Mouse (Mus musculus) left cerebral cortex, adult 18-20 months (tissue): ENCODE measurements around the gene Itm2b. TPM values are rescaled to one million over a fixed set of nuclear protein-coding genes. Genes with fewer than 3 reads are reported as not detected.
A peak's percentile ranks its signal among the peaks of the same experiment; 100 is the strongest.

Experiments
- DNase-seq, 2 experiments: peaks; one replicate each; pipeline ENCODE4 v3.0.0; 2021 to 2022; ENCODE audit warnings: low spot score in 2 of 2, mixed read lengths in 1 of 2
- total RNA-seq, 2 experiments: library from RNA; stranded (reverse); gene quantifications; 2 replicates each; pipeline ENCODE4 v1.2.3; 2021

Itm2b gene
- total RNA-seq, 2 experiments from 2014 or later: 780 to 834 TPM

DNA sequence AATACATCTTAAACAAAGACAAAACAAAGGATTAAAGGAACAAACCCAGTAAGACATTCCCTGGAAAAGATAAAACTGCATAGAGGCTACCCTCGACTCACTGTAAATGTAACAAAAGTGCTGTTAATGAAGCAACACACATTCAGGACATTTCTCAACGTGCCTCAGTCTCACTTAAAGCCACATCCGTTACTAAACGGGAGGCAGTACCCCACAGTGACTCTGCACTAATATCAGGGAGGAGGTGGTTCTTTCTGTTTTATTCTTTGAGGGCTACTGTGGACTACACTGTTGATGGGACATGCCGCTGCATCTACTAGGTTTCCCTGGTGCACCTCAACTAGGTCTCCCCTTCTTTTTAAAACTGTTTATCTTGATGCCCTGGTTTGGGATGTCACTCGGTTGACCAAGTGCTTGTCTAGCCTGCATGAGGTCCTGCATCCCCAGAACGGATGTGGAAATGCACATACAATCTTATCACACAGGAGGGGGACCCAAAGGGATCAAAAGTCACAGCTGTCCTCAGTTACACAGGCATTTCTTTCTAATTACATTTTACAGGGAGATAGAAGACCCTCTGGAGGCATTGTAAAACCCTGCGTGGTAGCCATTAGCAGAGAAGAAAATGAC lies 13.4 kb upstream of the Itm2b start:
- DNase-seq: no peak

DNA sequence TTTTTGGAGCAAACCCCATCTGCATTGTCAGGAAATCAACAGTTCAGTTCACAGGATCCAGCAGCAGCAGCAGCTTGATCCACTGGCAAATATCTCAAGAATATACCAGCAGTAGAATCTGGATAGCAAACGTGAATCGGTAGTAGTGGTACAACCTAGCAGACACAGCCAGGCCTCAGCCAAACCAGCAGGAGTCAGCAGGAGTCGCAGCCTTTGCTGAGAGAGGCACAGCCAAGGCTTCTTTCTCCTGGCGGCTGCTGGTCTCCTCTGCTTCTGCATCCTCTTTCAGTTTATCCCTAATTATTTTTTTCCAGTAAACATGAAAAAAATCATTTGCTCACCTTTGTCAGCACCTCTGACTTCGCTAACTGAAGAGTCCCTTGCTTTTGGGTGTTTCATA lies 10.7 kb upstream of the Itm2b start:
- no peak for DNase-seq

DNA sequence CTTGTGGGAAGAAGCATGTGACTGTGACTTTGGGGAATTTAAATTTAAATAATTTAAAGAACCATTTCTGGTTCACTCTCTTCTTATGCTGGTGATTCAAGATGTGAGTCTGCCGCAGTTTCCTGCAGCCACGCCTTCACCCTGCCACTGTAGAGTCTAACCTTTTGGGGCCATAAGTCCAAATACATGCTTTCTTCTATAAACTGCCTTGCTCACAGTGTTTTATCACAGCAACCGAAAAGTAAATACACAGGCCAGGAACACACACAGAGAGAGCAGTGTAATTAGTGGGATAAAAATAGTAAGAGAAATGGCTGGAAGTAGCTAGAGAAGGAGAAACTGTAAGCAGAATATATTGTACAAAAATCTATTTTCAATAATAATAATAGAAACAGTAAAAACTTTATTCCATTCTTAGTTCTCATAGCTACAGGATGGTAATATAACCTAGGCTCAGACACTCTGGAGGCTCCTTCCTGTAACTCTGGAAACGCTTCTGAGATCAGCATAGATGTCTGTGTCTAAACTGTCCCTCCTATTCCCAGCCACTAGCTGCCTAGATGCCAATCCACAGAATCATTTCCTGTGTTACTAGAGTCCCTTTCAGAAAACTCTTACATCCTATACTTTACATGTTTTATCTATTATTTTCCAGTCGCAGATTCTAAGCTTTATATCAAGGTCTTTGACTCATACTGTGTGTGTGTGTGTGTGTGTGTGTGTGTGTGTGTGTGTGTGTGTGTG lies 9.3 kb upstream of the Itm2b start:
- DNase-seq: no peak

DNA sequence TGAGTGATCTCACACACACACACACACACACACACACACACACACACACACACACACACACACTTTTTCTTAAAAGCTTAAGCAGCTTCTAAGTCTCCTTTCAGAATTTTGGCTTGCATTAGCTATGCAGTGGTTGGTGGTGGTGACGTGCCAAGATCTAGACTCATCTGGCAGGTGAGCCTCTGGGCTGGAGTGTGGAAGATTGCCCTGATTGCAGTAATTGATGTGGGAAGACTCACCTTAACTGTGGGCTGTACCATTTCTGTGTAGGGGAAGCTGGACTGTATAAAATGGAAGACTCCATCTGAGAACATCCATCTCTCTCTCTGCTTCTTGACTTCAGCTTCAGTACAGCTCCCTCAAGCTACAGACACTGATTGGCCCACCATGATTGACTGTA lies 6.4 kb upstream of the Itm2b start:
- no peak for DNase-seq

DNA sequence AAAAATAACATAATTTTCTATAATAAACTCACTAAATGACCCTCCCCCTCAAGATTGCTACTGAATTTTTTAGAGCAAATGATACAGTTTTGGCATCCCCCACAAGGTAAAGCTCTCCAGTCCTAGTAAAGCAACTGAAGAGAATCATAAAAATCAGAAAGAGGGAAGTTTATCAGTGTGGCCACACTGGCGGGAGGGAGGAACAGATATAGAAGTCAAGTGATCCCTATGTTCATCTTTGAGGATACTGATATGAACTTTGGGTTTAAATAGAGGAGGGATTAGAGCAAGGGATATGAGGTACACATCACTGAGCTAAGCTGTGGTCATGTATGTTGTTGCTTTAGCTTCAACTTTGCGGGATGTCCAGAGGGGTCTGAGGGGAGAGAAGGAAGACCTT lies 5.1 kb upstream of the Itm2b start:
- no peak for DNase-seq

DNA sequence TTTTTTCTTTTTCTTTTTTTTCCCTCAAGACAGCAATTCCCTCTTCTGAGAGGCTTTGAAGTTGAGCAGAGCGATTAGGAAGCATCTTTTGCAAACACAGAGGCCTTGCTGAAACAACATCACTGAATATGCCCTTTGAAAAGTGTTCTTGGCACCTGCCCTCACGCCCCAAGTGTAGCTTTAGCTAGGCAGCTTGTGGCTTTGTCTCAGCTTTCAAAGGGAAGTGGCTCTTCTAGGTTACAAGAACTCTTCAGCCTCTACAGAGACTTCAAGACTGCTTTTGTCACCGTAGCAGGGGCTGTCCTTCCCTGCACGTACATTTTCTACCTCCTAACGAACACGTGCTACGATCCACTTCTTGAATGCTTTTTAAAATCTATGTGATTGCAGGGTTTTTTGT lies 4.0 kb upstream of the Itm2b start:
- no peak for DNase-seq

DNA sequence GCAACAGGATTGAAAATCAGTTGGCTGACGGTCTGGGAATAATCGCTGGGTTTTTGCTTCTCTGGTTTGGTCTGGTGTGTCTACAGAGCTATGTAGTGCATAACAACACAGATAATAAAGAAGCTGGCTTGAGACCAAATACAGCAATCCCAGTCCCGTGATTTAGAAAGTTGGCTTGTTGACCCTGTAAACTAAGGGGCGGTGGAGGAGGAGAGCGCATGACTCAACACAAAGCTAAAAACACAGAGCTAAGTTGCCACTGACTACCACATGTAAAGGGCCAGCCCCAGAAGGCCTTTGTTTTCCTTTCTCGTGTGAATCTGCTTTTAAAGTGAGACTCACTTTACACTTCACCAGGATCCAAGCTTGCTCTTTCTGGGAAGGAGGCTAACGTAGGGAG lies 3.5 kb upstream of the Itm2b start:
- DNase-seq: no peak

DNA sequence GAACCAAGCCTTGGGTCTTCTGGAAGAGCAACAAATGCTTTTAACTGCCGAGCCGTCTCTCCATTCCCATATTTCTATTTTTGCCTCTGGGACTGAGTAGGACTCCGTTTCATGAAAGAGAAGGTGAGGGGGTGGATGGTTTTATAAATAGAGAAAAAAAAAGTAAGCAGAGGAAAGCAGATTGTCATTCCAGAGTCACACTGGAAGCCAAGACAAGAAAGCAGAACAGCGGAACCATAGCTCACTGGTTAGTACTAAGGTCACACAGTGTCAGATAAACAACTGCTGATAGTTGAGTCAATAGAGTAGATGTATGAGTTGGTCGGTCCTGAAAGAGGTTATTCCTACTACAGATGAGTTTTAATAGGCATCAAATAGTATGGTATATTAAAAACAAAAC lies 1.4 kb upstream of the Itm2b start:
- no peak for DNase-seq

DNA sequence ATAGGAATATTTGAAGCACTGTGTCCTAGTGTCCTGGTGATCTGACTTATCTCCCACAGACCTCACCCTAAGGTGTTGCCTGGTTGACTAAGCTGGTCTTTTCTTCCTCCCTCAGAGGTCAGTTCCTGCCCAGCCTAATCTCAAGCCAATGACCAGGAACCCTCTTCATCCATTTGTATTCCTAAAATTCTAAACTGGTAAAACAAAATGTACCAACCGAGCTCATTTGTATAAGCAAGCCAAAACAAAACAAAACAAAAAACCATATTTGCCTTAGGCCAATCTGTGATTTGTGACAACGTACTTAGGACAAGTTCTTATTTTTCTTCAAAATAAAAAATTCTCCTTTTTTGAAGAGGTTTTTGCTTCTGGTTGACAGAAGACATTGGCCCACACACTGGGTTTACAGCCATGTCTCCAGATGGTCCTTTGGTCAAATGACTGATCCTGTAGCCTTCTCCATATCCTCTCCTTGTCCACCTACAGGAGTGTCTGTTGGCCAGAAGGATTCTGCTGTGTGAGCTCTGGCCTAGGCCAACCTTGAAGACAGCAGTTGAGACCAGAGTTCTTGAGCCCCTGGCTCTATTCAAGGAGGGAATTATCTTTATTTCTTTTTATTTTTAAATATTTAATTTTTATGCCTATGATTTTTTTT lies 758 bp upstream of the Itm2b start:
- DNase-seq: no peak

DNA sequence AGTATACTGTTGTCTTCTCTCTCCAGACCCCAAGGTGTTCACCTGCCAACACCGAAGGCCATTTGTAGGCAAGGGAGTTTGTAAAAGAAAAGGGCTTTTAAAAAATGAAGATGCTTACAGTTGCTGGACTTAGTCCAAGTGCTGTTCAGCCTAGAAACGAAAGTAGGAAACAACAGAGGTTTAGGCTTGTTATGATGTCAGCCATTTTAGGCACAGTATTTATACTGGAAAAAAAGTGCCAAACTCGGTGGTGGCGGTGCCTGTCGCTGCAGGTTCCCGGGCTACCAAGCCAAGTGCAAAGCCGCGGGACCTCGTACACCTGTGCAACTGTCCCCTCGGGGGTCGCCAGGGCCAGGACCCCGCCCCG lies 560 bp downstream of the Itm2b start:
- no peak for DNase-seq

DNA sequence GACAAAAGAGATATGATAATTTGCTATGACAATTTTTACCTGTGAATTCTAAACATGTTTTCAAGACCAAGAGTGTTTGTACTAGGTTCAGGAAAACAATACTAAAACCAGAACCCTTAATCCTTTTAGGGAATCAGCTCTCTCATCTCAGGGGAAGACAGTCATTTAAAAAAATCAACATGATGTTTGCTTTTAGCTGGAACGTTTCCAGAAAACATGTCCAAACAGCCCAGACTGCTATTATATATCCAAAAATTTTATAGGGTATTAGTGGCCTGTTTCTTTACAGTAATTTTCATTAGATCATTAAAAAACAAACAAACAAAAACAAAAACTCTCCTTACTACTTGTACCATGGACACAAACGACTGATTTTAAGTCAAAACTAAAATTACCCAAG lies 1.3 kb downstream of the Itm2b start:
- DNase-seq: no peak

DNA sequence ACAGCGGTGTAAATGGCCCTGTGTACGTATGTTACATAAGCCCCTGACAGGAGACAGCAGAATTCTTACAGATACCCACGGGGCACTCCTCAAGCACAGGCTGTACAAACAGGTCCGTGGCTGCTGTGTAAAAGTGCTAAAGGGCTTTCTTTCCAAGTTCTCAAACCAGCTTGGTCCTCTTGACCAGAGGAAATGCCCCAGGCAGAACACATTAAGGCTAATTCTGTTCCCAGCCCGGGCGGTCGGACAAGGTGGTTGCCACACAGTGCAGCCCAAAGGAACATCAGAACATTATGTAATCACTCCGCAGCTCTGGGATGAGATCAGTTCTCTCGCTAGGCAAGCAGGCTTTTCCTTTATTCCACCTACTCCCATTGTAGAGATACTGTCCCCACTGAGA lies 2.4 kb downstream of the Itm2b start:
- peak; percentile 70 to 76 for DNase-seq

DNA sequence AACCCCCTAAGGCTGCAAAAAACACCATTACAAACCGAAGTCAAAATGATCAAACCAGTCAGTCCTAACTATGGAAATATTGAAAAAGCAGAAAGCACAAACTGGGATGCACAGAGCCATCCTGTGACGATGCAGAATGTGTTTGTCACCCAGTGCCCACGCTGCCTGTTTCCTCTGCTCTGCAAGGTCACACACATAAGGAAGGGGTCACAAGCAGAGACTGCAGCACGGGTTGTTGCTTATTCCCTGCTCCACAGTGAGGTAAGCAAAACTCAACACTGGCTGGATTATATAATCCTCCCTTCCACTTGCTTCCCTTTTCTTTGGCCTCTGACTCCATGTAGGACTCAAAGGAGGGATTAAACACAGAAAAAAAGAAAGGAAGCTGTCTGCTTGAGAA lies 3.5 kb downstream of the Itm2b start:
- DNase-seq: no peak

DNA sequence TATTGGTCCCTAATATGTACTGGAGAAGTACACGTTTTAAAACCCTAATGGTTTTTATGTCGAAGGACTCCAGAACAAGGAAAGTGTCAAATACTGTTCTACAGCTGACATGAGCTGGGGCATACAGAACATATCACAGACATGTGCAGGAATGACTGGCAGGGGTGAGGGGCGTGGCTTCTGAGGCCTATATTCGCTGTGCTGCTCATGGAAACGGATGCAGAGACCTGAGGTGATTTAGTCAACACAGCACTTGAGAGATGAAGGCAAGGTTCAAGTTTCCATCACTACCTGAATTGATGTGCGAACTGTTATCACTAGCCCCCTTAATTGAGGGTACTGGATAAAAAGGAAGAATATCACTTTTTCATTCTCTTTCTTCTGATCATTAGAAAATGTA lies 7.3 kb downstream of the Itm2b start:
- no peak for DNase-seq

DNA sequence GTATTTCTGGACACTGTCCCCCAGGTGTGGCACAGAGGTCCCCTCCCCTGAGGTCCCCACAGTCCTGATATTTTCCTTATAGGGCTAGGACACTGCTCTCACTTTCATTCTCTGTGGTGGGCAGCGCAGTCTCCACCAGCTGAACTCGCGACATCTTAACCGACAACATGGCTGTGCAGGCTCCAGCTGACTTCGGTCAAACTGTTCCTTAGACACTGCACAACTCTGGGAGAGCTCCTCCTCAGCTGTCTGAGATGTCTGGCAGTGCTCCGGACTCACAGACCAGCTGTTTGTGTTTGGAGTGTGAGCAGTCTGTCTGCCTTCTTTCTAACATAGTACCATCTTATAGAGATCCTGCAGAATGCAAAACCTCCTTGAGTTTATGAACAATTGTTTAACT lies 8.2 kb downstream of the Itm2b start:
- no peak for DNase-seq

DNA sequence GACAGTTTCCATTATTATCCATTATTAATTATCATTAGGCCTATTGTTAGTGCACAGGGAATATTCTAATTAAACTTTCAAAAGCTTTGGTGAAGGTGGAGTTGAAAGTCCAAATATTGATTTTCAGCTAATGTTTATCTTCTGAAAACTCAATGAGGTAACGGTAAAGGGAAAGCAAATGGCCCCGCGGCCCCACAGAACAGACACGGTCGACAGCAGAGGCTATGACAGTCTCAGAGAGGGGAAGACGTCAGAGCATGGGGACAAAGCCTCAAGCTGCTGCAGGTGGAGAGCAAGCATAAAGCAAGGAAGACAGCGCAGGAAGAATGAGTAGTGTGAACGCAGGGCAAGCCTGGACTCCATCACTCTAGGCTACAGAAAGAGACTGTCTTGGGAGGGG lies 9.2 kb downstream of the Itm2b start:
- DNase-seq: no peak

DNA sequence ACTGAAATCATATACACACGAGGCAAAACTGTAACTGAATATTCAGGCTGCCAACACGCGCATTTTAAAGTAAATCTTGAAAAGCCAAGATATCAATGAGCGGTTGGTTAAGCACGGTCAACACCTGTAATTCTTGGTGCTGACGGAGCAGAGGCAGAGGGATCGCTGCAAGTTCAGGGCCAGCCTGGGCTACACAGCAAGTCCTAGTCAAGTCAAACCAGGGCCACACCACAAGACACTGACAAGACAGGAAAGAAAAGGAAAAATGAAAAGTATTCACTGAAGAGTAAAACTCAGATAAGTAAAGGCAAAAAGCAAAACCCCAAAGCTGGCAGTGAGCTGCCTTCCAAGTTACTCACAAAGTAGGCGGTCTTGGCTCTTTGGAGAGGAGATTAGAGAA lies 9.6 kb downstream of the Itm2b start:
- no peak for DNase-seq

DNA sequence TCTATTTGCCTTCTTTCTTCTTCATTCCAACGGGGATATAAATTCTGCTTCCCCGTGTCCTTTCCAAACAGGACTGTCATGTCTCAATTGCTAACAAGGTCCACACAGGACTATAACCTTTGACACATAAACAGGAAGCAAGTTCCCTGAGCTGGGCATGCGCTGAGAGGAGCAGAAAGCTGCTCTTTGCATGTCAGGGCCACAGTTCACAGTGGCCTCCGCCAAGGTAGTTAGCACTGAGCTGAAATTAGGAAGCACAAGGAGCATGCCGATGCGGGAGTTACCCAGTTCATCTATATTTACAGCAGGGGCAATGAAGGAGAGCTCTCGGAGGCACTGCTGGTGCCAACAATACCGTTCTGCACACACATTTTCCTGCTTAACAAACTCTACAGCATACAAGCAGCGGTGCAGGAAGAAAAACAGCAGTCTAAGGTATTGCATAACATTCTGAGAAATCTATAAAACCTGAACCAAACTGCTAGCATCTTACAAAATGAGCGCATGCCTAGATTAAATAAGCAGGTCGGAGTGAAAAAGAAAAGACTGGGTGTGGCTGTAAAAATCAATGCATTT lies 10.7 kb downstream of the Itm2b start:
- no peak for DNase-seq

DNA sequence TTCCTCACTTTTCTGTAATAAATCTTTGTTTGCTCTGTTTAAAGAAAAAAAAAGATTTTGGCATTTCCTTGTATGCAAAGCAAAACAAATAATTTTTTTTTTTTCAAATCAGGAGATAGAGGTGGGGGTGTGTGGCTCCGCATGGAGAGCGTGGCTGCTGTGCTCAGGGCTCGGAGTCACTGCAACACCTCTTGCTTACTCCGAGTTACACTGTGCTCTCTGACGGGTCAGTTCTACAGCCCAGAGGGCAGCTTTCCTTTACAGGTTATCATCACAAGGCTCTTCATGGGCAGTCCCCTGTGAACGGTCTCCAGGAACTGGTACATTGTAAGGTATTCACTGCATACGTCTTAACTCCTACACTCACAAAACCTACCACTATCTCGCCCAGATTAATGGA lies 11.5 kb downstream of the Itm2b start:
- DNase-seq: no peak

DNA sequence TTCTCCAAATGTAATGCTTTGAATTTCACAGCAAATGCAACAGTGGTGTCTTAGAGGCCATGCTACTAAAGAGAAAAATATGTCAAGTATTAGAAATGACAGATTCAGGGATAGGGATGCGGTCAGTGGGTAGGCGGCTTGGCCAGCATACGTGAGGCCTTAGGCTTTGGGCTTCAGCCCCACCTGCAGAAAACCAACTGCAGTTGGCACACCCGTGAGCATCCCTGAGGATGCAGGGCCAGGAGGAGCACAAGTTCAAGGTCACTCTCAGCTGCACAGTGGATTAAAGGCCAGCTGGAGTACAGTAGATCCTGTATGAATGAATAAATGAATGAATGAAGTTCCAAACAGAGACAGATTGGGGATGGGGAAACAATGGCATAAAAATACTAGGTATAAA lies 12.1 kb downstream of the Itm2b start:
- DNase-seq: no peak

DNA sequence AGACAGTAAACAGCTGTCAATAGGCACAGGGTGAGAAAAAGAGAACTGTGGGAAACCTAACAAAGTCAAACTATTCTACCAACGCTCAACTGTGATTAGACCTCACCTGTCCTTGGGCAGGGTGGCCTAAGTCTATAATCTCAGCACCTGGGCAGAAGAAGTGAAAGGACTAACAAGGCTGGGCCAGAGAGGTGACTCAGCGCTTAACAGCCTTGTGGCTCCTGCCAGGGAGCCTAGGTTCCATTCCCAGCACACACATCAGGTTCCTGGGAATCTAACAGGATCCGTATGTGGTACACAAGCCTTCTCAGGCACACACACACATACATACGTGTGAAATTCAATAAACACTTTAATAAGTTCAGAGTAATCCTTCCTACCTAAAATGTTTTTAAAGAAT lies 13.5 kb downstream of the Itm2b start:
- no peak for DNase-seq

DNA sequence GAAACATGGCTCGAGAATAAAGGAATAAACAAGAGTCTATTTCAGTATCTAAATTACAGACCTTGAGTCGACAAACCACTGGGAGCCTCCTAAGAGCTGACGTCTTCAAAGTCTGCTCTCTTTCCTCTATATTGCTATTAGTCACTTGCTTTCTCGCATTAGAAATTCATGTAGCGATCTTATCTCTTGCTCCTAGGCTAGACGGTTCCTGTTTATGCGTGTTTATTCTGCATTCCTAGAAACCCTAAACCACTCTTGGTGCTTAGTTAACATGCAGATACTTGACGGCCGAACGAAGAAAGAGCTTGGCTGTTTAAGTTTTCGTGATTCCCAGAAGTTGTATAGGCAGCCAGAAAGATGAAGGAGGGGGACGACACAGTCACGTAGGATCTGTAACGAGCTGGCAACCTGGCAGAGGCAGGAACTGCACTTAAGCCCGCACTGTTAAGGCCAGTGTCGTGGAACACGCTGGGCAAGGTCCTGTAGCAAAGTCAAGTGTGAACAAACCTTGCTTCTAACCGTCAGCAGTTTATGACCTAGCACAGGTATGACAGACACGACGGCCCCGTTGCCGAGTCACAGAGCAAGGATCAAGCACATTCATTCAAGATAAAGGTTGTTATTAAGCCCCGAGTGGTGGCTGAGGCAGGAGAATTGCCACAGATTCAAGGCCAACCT lies 14.3 kb downstream of the Itm2b start:
- DNase-seq: no peak
